Mouse (Mus musculus): Measurements from ENCODE around the gene Larp1b. TPM values are rescaled to one million over a fixed set of nuclear protein-coding genes. Genes with fewer than 3 reads are reported as not detected.
"Not testable (repeated sequence)": the region's sequence is repeated elsewhere in the genome, so short reads cannot be mapped to it uniquely, and the experiment has no call there.

Gene Larp1b
- 114 and 127 TPM in 2 replicates for polyA plus RNA-seq (2012; rRNA removed)

- peak; percentile 94 for TF ChIP-seq POLR2A (IDR thresholded peaks at IDR 0.05; ENCODE audit: control insufficient read depth, low read depth, low read length)
- TF ChIP-seq CTCF (IDR thresholded peaks at IDR 0.05; ENCODE audit: control insufficient read depth, insufficient read depth, insufficient replicate concordance, low read depth, low read length): no peak
- H3K36me3 ChIP-seq (ENCODE audit: control insufficient read depth, insufficient read depth, low read length): no peaks in the 10 kb centered on the region; the same call in 1 of the 2 replicates
- peak within 1 kb of the TSS; percentile 98 for H3K27ac ChIP-seq (ENCODE audit: control insufficient read depth, insufficient read depth, low read depth, low read length)
- H3K4me3 ChIP-seq (ENCODE audit: control insufficient read depth, low read depth, low read length): peak within 1 kb of the TSS; percentile 98
- peaks cover 6% of the 10 kb centered on the region for H3K4me1 ChIP-seq (ENCODE audit: control insufficient read depth, insufficient read depth, low read length)
- no peaks in the 10 kb centered on the region for H3K27me3 ChIP-seq (ENCODE audit: control insufficient read depth, insufficient read depth, low read length)
Measured at GRCm38 (mm10) chr3:40949170-40949902, at the start of gene Larp1b. Gene Larp1b, plus strand, starts transcription at chr3:40949828.

DNA sequence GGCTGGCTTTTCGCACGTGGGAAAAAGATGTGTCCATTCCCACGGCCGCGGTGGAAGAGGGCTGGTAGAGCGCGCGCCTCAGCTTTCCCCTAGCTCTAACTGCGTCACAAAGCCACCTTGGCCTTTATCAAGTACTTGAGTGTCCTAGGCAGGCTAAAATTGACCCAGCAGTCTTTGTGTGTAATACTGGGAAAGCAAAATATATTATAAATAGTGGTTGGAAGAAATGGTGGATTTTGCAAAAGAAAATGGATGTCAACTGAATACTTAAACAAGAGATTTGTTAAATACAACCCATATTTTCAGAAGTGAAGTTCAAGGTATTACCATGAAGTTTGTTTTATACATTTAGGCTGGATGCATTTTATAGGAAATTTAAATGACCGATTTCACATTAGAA is 47.2 kb upstream of the Larp1b start, which contains the start of gene 1700034I23Rik:
Gene 1700034I23Rik, minus strand, starts transcription at position 101 of the 400 bp plus-strand sequence.
- not testable (repeated sequence) for H3K27me3 ChIP-seq (ENCODE audit: control insufficient read depth, insufficient read depth, low read length); H3K36me3 ChIP-seq (ENCODE audit: control insufficient read depth, insufficient read depth, low read length); H3K4me1 ChIP-seq (ENCODE audit: control insufficient read depth, insufficient read depth, low read length); H3K27ac ChIP-seq (ENCODE audit: control insufficient read depth, insufficient read depth, low read depth, low read length)
- H3K4me3 ChIP-seq (ENCODE audit: control insufficient read depth, low read depth, low read length): peak within 1 kb of the TSS; percentile 40; the same call in 1 of the 2 replicates

- Histone ChIP-seq H3K4me1 (ENCODE audit: control insufficient read depth, insufficient read depth, low read length) (no peaks in the 10 kb centered on the region), H3K36me3 (ENCODE audit: control insufficient read depth, insufficient read depth, low read length) (no peaks in the 10 kb centered on the region; the same call in 1 of the 2 replicates), H3K27ac (ENCODE audit: control insufficient read depth, insufficient read depth, low read depth, low read length) (no peak overlapping the region), H3K4me3 (ENCODE audit: control insufficient read depth, low read depth, low read length) (no peak overlapping the region), H3K27me3 (ENCODE audit: control insufficient read depth, insufficient read depth, low read length) (no peaks in the 10 kb centered on the region)
- TF ChIP-seq POLR2A (IDR thresholded peaks at IDR 0.05; ENCODE audit: control insufficient read depth, low read depth, low read length): no peak
- TF ChIP-seq CTCF (IDR thresholded peaks at IDR 0.05; ENCODE audit: control insufficient read depth, insufficient read depth, insufficient replicate concordance, low read depth, low read length): no peak
Measured at GRCm38 (mm10) chr3:40938189-40938588, 11.4 kb upstream of the Larp1b start.

DNA sequence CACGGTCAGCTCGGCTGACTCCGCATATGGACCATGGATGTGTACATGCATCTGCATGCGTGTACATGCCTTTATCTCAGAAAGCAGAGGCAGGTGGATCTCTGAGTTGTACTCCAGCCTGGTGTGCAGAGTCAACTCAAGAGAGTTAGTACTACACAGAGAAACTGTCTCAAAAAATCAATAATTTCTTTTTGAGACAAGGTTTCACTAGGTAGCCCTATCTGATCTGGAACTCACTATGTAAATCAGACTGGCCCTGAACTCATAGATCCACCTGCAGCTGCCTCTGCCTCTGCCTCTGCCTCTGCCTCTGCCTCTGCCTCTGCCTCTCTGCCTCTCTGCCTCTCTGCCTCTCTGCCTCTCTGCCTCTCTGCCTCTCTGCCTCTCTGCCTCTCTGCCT is 11.0 kb upstream of the Larp1b start:
- H3K36me3 ChIP-seq (ENCODE audit: control insufficient read depth, insufficient read depth, low read length): no peaks in the 10 kb centered on the region; the same call in 1 of the 2 replicates
- TF ChIP-seq POLR2A (IDR thresholded peaks at IDR 0.05; ENCODE audit: control insufficient read depth, low read depth, low read length) (no peak), CTCF (IDR thresholded peaks at IDR 0.05; ENCODE audit: control insufficient read depth, insufficient read depth, insufficient replicate concordance, low read depth, low read length) (no peak)
- no peaks in the 10 kb centered on the region for H3K27me3 ChIP-seq (ENCODE audit: control insufficient read depth, insufficient read depth, low read length)
- no peak overlapping the region for H3K4me3 ChIP-seq (ENCODE audit: control insufficient read depth, low read depth, low read length)
- H3K4me1 ChIP-seq (ENCODE audit: control insufficient read depth, insufficient read depth, low read length): no peaks in the 10 kb centered on the region
- H3K27ac ChIP-seq (ENCODE audit: control insufficient read depth, insufficient read depth, low read depth, low read length): no peak overlapping the region

DNA sequence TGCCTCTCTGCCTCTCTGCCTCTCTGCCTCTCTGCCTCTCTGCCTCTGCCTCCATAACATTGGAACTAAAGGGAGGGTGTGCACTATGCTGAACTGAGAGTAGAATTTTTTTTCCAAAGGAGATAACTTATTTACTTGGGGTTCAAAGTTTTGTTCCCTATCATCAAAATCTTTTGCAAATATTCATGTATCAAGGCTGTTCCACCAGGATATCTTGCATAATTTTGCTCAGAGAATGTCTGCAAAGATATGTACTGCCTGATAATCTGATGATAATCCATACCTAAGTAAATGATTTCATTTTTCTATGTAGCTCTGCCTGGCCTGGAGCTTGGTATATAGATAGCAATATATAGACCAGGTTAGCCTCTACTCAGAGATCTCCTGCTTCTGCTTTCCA is 10.6 kb upstream of the Larp1b start:
- Histone ChIP-seq H3K4me3 (ENCODE audit: control insufficient read depth, low read depth, low read length) (no peak overlapping the region), H3K4me1 (ENCODE audit: control insufficient read depth, insufficient read depth, low read length) (no peaks in the 10 kb centered on the region), H3K27me3 (ENCODE audit: control insufficient read depth, insufficient read depth, low read length) (no peaks in the 10 kb centered on the region), H3K27ac (ENCODE audit: control insufficient read depth, insufficient read depth, low read depth, low read length) (no peak overlapping the region), H3K36me3 (ENCODE audit: control insufficient read depth, insufficient read depth, low read length) (no peaks in the 10 kb centered on the region; the same call in 1 of the 2 replicates)
- TF ChIP-seq POLR2A (IDR thresholded peaks at IDR 0.05; ENCODE audit: control insufficient read depth, low read depth, low read length) (no peak), CTCF (IDR thresholded peaks at IDR 0.05; ENCODE audit: control insufficient read depth, insufficient read depth, insufficient replicate concordance, low read depth, low read length) (no peak)

GRCm38 (mm10) chr3:40949903-40950600 is 424 bp downstream of the Larp1b start:
- Histone ChIP-seq H3K4me1 (ENCODE audit: control insufficient read depth, insufficient read depth, low read length) (peaks cover 6% of the 10 kb centered on the region), H3K36me3 (ENCODE audit: control insufficient read depth, insufficient read depth, low read length) (no peaks in the 10 kb centered on the region; the same call in 1 of the 2 replicates), H3K27me3 (ENCODE audit: control insufficient read depth, insufficient read depth, low read length) (no peaks in the 10 kb centered on the region), H3K27ac (ENCODE audit: control insufficient read depth, insufficient read depth, low read depth, low read length) (peak overlapping the region; percentile 98), H3K4me3 (ENCODE audit: control insufficient read depth, low read depth, low read length) (peak overlapping the region; percentile 98)
- TF ChIP-seq CTCF (IDR thresholded peaks at IDR 0.05; ENCODE audit: control insufficient read depth, insufficient read depth, insufficient replicate concordance, low read depth, low read length) (no peak), POLR2A (IDR thresholded peaks at IDR 0.05; ENCODE audit: control insufficient read depth, low read depth, low read length) (no peak; the same call in 1 of the 2 replicates)

- H3K4me3 ChIP-seq (ENCODE audit: control insufficient read depth, low read depth, low read length): peak overlapping the region; percentile 98
- peak overlapping the region; percentile 98 for H3K27ac ChIP-seq (ENCODE audit: control insufficient read depth, insufficient read depth, low read depth, low read length)
- peaks cover 6% of the 10 kb centered on the region for H3K4me1 ChIP-seq (ENCODE audit: control insufficient read depth, insufficient read depth, low read length)
- no peaks in the 10 kb centered on the region; the same call in 1 of the 2 replicates for H3K36me3 ChIP-seq (ENCODE audit: control insufficient read depth, insufficient read depth, low read length)
- H3K27me3 ChIP-seq (ENCODE audit: control insufficient read depth, insufficient read depth, low read length): no peaks in the 10 kb centered on the region
- TF ChIP-seq CTCF (IDR thresholded peaks at IDR 0.05; ENCODE audit: control insufficient read depth, insufficient read depth, insufficient replicate concordance, low read depth, low read length) (no peak), POLR2A (IDR thresholded peaks at IDR 0.05; ENCODE audit: control insufficient read depth, low read depth, low read length) (0 out of 2 replicates have a peak, but pooled peaks have one; percentile 28)
Measured at GRCm38 (mm10) chr3:40950601-40951201, 1.1 kb downstream of the Larp1b start.
